Mouse (Mus musculus): ENCODE measurements around the gene Chrdl2.
"Not testable (repeated sequence)": the region's sequence is repeated elsewhere in the genome, so short reads cannot be mapped to it uniquely, and the experiment has no call there.

The Chrdl2 gene

GRCm38 (mm10) chr7:100005790-100006189, at the start of gene Chrdl2:
Chrdl2 (plus strand) TSS chr7:100006172.
- peak; percentile 83 for DNase-seq

- peak; percentile 20 for DNase-seq
These were observed 48.6 kb upstream of the Chrdl2 start for GRCm38 (mm10) chr7:99957226-99957965.

- not testable (repeated sequence) for DNase-seq
These were observed 45.4 kb upstream of the Chrdl2 start for GRCm38 (mm10) chr7:99960571-99960970.

- DNase-seq, result no peak
These were observed 44.5 kb upstream of the Chrdl2 start for GRCm38 (mm10) chr7:99961518-99961917.

- no peak for DNase-seq
These were observed 43.3 kb upstream of the Chrdl2 start for GRCm38 (mm10) chr7:99962536-99963236.

GRCm38 (mm10) chr7:99963237-99963860, 42.6 kb upstream of the Chrdl2 start:
- DNase-seq, result no peak

- DNase-seq, result peak; percentile 47
These were observed 40.7 kb upstream of the Chrdl2 start for GRCm38 (mm10) chr7:99965020-99965841.

GRCm38 (mm10) chr7:99966011-99966721, 39.8 kb upstream of the Chrdl2 start:
- peak; percentile 73 for DNase-seq

GRCm38 (mm10) chr7:99969151-99969550, 36.8 kb upstream of the Chrdl2 start:
- DNase-seq, result no peak

GRCm38 (mm10) chr7:99971926-99972325, 34.0 kb upstream of the Chrdl2 start:
- no peak for DNase-seq

GRCm38 (mm10) chr7:99972912-99973311, 33.1 kb upstream of the Chrdl2 start:
- not testable (repeated sequence) for DNase-seq

GRCm38 (mm10) chr7:99974208-99974970, 31.6 kb upstream of the Chrdl2 start:
- DNase-seq, result no peak

GRCm38 (mm10) chr7:99975819-99976575, 30.0 kb upstream of the Chrdl2 start:
- DNase-seq, result no peak

GRCm38 (mm10) chr7:99978041-99978440, 27.9 kb upstream of the Chrdl2 start:
- DNase-seq, result no peak

GRCm38 (mm10) chr7:99979081-99979480, 26.9 kb upstream of the Chrdl2 start:
- no peak for DNase-seq

- DNase-seq, result peak; percentile 57
These were observed 26.3 kb upstream of the Chrdl2 start for GRCm38 (mm10) chr7:99979546-99980131.

- peak; percentile 96 for DNase-seq
These were observed 25.8 kb upstream of the Chrdl2 start, which contains the start of gene Rnf169 for GRCm38 (mm10) chr7:99980132-99980591. Rnf169 (minus strand) TSS chr7:99980448.

GRCm38 (mm10) chr7:99981311-99981710, 24.7 kb upstream of the Chrdl2 start:
- DNase-seq, result peak; percentile 85

- no peak for DNase-seq
These were observed 23.4 kb upstream of the Chrdl2 start for GRCm38 (mm10) chr7:99982256-99983242.
